Mouse (Mus musculus): Measurements from ENCODE around the gene Crtac1.

Crtac1 gene

DNA sequence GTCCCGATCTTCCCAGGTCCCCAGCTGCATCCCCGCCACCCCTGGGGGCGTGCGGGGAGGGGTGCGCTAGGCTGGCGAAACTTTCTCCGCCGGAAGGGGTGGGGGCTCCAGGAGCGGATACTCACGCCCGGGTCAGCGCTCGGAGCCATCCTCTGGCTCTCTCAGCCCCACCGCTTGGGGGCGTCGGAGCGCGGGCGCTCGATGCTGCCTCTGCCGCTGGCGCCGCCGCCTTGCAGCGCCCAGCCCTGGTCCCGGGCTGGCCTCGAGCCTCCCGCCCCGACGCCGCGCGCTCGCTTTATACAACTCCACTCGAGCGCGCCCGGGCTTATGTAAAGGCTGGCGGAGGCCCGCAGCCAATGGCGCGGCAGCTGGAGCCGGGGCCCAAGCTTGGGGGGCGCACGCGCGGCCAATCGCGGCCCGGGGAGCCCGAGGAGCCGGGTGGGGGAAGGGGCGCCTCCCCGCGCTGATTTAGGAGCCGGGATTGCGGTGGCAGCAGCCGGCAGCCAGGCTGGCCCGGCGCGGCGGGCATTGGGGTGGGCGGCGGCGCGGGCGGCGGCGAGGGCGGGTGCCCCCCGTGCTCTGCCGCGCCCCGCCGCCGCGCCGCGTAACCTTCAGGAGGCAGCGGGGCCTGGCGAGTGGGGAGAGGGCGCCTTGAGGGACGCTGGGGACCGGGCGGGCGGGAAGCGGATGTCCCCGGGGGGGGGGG is at the start of gene Crtac1:
Crtac1 (minus strand) TSS at position 299 of the 706 bp plus-strand sequence.
- DNase-seq (ENCODE audit: low read depth, low spot score), result peak; percentile 92

DNA sequence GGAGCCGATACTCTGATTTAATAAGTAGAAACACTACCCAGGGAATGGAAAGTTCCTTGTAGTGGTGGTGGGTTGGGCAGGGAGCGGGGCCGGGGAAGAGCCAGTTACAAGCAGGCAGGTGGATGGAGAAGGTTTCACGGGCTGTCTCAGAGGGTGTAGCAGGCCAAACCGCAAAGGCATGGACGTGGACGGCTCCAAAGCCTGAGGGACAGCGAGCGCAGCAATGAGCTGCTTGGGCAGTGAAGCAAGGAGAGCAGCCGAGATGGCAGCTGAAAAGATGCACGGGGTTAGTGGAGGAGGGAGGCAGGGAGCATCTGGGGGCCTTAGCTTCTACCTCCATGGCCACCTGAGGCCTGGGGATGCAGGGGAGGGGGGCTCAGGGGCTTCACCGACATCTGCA is 46.7 kb upstream of the Crtac1 start:
- DNase-seq (ENCODE audit: low read depth, low spot score), result no peak

DNA sequence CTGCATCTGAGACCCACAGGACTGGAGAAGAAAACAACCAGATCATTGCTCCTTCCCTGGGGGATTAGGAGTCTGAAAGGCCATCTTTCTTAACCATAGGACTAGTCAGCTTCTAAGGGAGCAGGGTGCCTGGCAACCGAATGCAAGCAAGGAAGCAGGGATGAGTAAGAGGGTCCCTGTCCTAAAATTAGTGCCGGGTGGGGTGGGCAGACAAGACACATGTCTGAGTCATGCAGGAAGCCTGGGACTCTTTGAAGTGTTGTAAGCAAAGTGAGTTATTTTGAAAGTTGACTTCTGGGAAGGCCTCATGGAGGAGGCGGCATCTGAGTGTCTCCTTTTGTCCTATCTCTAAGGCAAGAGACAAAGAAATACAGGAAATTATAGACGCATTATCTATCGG is 46.2 kb upstream of the Crtac1 start:
- no peak for DNase-seq (ENCODE audit: low read depth, low spot score)

DNA sequence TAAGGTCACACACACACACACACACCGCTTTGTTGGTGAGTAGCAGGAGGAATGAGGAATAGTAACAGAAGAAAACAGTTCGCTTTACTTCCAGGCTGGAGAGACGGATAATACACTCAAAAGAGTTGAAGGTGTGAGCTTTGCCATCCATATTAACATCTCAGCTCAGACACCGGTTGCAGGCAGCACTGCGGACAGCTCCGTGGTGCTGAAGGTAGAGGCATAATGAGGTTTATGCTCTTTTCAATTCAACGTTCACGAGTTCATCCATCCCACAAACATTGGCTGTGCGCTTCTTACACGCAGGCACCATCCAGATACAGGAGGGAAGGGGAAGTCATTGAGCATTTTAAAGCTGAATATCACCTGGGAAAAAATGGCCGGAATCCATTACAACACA is 41.2 kb upstream of the Crtac1 start:
- DNase-seq (ENCODE audit: low read depth, low spot score), result peak; percentile 58

DNA sequence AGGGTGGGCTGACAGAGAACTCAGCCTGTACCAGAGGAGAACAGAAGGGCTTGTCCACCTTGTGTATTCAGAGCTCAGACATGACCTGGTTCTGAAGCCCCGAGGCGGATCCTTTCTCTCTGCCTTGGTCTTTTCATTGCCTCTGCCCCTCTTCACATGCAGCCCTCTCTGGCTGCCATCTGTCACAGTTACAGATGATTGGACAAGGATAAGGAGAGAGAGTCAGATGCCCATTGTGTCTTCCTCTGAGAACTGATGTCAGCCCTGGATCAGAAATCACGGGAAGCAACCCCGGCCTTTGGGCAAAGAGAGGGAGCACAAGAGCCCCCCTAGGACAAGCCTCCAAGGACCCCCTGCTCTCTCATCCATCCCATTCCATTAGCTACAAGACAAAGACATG is 40.0 kb upstream of the Crtac1 start:
- DNase-seq (ENCODE audit: low read depth, low spot score), result no peak

DNA sequence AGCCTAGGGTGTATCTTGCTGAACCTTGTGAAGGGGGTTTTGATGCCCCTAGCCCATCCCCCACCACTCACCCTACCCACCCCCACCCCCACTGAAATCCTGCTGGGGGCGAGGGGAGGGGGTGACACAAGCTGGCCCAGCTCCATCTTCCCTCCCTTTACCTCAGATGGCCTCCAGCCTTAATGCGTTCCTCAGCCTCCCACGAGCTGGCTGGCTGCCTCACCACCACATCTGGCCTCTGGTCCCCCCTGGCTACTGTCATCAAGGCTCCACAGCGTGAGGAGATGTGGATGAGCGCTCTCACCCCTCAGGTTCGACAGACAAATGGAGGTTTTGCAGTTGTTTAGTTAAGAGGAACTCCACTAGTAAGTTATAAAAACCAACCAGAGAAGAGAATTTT is 30.3 kb upstream of the Crtac1 start:
- DNase-seq (ENCODE audit: low read depth, low spot score), result no peak

DNA sequence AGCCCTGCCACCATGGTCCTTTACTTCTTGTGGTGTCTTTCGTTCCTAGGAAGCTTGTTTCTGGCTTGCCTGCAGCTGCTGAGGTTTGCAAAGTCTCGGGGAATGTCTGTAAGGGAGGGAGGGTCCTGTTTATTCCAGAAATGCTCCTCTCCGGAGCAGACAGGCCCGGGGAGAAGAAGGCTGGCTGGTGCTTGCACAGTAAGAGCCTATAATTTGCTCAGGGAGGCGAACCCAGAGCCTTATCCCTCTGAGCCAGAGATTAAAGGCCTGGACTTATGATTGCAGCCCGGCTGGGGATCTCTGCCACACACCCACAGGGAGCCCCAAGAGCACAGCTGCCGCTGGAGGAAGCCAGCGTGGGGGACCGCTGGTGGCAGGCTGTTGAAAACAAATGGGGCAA is 29.8 kb upstream of the Crtac1 start:
- no peak for DNase-seq (ENCODE audit: low read depth, low spot score)

DNA sequence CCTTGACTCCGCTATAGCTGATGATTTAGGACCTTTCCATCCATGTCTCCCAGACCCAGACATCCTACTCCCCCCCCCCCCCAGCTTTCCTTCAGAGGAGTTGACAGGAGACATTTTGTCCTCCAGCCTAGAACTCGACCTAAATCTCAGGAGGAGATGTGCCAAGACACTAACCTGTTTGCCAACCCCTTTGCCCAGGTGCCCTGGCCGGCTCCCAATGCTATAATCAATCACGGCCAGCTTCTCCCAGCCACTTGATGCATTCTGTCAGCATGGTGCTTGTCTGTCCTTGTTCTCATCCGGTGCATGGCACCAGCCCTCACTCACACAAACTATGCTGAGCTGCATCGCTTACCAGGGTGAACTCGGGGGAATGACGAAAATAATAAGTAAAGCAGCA is 27.9 kb upstream of the Crtac1 start:
- DNase-seq (ENCODE audit: low read depth, low spot score), result no peak

DNA sequence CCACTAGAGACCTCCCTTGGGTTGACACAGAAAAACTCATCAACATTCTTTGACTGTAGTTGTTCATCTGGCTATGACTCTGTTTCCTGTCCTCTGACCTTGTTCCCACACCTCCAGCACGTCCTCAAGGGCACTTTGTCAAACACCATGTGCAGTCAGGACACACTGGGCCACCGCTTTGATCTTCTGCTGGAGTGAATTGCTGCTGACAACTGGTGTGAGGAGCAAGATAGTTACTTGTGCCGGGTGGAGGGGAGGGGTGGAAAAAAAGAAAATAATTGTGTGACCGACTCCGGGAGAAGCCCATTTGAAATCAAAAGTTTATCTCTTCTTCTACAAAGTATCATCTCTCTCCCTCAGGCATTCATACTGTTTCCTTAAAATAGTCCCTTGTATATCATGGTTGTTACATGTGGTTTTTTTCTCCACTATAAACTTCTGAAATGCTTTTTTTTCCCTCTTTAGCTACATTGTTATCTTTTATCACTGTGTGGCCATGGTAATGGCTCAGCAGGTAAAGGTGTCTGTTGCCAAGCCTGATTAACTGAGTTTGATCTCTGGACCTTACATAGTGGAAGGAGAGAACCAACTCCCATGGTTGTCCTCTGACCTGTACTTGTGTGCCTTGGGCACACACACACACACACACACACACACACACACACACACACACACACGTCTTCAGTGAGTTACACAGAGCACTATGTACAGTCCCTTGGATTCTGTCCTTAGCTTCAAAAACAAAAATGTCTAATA is 23.1 kb upstream of the Crtac1 start:
- DNase-seq (ENCODE audit: low read depth, low spot score), result no peak

DNA sequence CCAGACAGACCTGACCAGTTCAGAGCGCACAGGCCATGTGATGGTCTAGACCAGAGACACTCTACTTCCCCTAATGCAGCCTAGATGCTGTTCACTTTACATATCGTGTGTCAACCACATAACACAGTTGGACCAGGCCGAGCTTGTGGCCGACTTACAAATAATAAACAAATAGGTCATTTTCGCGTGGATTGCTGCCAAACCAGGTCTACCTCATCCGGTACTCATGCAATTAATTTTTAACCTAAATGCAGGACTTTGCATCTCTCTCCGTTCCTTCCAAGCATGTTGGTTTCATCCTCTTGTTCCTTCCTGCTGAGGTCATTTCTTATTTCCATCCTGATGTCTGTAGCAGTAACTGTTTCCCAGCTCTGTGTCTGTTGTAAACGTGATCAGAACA is 22.4 kb upstream of the Crtac1 start:
- DNase-seq (ENCODE audit: low read depth, low spot score), result no peak

DNA sequence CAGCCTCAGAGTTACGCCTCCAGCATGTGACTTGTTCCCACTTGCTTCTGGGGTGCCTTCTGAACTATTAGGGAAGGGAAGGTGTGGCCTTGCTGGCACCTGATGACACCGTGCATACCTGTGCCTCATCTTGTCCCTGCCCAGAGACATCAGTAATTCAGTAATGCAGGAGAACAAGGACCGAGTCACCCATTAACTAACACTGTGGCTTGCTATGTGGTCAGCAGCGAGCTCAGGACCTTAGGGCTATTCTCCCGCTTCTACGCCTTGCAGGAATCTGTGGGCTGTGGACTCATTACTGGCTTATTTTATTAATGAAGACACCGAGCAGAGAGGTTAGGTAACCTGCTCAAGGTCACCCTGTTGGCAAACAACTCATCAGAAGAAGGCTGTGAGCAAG is 21.0 kb upstream of the Crtac1 start:
- no peak for DNase-seq (ENCODE audit: low read depth, low spot score)

DNA sequence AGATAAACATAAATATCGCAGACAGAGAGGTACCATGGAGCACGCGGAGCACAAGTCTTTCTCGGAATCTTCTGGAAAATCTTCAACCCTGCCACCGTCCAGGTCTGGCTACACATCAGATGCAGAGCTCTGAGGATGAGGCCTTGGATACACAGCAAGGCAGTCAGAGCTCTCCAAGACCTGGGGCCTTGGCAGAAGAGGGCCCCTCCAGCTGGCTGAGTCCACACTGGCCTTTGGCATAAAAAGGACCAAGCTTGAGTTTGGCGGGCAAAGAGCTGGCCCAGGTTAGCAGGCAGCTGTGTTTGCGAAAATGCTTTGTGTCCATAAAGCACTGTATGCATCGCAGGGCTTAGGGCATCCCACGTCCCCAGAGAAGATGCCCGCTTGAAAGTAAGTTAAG is 17.0 kb upstream of the Crtac1 start:
- no peak for DNase-seq (ENCODE audit: low read depth, low spot score)

DNA sequence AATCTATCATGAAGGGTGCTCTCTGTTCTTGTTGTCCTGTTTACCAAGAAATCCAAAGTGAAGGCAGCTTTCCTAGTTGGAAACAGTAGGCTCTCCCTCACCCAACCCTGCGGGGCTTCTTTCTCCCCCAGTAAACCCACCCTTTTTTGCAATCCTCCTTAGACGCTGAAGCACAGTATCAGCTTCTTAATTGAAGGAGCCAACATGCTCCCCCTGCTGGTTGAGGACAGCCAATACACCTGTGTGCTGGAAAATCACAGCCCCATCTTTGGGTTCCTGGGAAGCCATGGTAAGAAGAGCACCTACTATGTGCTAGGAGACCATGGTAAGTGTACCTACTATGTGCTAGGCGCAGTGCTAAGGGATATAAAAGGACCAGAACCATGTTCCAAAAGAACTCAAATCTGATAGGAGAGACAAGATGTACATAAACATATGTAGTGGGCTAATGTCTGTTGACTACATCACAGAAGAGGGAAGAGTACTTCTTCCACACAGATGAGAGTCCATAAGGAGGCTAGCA is 12.4 kb upstream of the Crtac1 start:
- DNase-seq (ENCODE audit: low read depth, low spot score), result peak; percentile 79

DNA sequence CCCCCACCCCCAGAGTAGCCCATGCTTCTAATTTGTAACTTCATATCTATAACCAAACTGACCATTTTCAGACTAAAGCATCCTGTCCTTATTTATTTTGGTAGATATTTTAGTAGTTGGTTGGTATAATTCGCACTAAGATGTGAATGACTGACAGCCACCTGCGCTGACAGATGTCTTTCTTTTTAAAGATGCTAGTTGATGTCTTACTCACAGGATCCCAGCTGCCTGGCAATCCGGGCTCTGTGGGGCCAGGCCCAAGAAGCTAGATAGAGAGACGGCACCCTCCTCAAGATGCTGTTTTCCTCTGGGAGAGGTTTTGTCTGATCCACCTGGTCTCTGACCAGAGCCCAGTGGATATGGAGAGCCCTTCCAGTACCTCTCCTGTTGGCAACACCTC is 11.7 kb upstream of the Crtac1 start:
- DNase-seq (ENCODE audit: low read depth, low spot score), result no peak

DNA sequence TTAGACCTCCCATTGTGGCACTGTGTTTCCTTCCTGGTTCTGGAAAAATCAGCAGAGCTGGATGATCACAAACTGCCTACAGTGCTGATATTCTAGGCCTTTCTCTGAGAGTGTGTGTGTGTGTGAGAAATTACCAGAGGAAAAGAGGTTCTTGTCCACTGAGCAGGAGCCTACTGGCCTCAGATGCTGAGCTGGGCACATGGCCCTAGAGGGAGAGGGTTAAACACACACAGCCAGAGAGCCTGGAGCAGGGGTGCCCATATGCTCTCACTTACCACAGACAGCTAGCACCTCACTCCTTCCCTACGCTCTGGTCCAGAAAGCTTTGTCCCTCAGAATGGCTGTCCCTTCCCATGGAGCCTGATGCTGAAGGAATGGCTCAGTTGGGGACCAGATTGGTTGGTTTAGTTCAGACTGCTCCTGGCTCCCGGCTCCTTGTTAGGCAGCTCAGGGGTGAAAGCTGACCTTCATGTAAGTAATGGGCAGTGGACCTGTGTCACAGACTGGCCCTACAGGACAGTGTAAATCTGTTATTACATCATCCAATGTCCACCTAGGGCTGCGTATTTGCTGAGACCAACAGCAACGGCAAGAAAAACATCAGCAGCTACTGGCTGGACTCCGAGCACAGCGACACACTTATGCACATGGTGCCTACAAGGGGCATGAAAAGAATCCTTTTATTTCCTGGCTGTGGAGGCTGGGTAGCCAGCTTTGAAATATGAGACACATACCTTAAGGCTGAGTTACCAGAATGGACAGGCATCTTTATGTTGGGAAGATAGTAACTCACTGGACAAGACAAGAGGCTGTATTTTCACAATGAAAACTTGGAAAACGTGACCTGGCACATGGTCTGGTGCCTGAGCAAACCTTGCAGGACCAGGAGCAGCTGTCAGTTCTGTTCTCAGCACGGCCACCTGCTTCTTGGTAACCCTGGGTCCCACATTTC is 10.9 kb upstream of the Crtac1 start:
- DNase-seq (ENCODE audit: low read depth, low spot score), result no peak

DNA sequence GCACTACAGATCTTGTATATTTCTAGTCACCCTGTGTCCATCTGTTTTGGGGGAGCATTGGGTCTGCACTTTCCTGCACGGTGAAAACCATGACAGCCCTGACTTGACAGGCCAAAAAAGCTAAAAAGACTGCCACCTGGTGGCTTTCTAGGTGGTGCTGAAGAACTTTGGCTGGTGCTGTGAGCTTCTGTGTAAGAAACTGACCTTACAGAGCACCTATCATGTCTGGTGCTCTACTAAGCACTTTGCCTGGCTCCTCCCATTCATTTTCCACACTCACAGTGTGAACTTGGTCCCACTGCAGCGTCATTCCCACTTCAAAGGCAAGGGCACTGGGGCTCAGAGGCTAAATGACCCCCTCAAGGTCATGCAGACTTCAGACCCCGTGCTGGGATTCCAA is 8.5 kb upstream of the Crtac1 start:
- peak; percentile 86 for DNase-seq (ENCODE audit: low read depth, low spot score)

DNA sequence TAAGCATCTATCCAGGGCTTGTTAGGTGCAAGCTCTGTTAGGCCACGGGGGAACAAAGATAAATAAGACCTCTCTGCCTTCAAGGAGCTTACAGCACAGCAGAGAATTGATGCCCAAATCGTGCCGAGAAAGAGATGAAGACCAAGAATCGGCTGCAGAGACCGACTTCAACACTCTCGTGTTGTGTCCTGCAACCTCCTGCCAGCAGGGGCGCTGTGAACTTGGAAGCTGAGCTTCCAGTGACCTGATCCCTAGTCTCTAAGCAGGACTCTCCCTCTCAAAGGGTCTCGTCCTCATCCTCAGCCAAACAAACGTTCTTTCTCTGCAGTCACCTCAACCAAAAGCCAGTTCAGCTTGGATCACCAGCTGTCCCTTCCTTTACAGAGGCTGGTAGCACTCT is 7.8 kb upstream of the Crtac1 start:
- peak; percentile 85 for DNase-seq (ENCODE audit: low read depth, low spot score)

DNA sequence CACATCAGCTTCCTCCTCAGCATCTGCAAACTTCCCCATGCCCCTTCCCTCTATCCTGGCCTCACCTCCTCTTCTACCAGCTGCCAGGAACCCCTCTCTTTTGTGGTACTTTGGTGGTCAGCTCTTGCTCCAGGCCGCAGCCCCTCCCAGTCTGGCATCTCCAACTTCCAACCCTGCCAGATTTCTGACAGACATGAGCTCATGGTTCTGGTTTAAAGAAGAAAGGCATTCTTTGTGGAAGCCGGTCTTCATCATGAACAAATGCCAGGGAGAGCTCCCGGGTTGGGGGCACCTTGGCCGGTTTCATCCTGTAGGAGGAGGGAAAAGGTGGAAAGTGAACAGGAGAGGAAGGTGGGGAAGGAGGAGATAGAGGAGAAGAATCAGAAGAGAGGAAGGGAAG is 4.0 kb upstream of the Crtac1 start:
- DNase-seq (ENCODE audit: low read depth, low spot score), result no peak

DNA sequence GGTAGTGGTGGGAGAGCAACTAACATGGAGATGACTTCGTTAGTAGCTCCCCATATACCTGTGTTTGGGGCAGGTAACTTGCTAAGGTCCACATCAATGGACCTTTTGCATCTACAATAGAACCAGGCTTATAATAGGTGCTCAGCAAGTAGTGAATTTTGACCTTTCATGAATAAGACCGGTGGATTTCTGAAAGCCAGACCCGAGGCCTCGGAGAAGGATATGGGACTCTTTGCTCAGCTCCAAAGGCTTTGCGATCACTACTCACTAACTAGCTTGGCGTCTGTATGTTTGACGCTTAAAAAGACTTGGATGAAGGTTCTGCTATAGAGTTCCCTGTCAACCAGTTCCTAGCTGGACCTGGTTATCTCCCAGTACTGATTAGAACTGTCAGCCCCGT is 1.2 kb upstream of the Crtac1 start:
- DNase-seq (ENCODE audit: low read depth, low spot score), result no peak

DNA sequence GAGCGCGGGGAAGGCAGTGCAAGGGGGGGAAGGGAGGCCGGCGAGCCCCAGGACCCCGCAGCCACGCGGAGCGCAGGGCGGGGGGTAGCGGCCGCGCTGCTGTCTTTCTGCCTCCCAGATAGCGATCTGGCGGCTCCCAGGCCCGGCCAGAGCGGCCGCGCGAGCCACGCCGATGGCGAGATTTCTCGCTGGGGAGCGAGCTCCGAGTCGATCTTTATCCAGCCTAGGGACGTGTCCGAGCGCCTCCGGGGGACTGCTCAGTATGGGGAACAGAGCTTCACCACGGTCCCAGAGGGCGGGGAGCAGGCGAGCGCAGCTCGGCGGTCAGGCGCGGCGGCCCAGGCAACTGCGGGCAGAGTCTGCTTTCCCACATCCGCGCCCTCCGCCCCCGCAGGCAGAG is 608 bp upstream of the Crtac1 start:
- DNase-seq (ENCODE audit: low read depth, low spot score), result peak; percentile 73

DNA sequence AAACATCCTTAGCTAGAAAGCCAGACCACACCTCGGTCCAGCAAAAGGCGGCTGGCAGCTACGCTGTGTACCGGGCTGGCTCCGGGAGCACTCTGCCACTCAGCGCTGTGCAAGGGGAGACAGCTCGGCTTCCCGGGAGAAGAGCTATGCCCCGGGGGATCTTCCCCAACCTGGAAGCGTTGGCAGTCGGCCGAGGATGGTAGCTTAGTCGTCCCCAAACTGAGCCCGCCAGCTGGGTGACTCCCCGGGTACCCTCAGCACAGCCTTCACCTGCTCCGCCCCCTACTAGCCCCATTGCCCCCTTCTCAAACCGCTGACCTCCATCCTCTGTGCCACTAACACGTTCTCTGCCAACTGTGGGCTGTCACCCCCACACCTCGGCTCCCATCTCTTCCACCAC is 602 bp downstream of the Crtac1 start:
- DNase-seq (ENCODE audit: low read depth, low spot score), result peak; percentile 28

DNA sequence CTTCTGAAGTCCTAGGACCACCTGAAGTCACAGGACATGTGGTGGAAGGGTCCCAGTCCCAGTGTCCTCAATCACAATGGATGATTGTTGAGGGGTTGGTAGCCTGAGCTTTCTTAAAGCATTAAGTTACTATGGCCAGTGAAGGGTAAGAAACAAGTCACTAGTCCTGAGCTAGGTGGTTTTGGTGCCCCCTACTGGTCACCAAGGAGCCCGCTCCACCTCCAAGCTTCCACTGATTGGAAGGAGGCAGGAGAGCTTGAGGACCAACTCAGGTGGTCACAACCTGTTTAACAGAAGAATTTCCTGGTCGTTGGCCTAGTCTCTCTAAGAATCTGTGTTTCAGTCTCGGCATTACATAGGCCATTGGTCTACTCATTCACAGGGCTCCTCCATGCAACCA is 2.2 kb downstream of the Crtac1 start:
- peak; percentile 88 for DNase-seq (ENCODE audit: low read depth, low spot score)

Measured in ZHBTc4 (cell line).